Mouse (Mus musculus) intestine, postnatal 0 days (tissue): ENCODE measurements around the gene Hspa4. TPM values are rescaled to one million over a fixed set of nuclear protein-coding genes. Genes with fewer than 3 reads are reported as not detected.

ENCODE experiments used
- ATAC-seq: fragments of 200-750 bp; cut with Nextera tagmentation; 2 replicates; pipeline ENCODE4 v1.8.0; 2017; ENCODE audit warnings: mild to moderate bottlenecking, moderate TSS enrichment, moderate library complexity
- H3K27ac ChIP-seq: fragments of 300-500 bp; sonication (generic); 2 replicates; pipeline ENCODE4 v1.5.1; 2014; ENCODE audit warnings: mild to moderate bottlenecking, low read depth, low read length, moderate library complexity
- H3K27me3 ChIP-seq: fragments of 300-500 bp; sonication (generic); replicated peaks from 2 replicates; pipeline ENCODE4 v1.6.1; 2014; ENCODE audit warnings: low read length, mixed read lengths; ENCODE audit not compliant: control insufficient read depth, insufficient read depth
- H3K36me3 ChIP-seq: fragments of 300-500 bp; sonication (generic); 2 replicates; pipeline ENCODE4 v1.6.1; 2014; ENCODE audit warnings: mild to moderate bottlenecking, moderate library complexity; ENCODE audit not compliant: control insufficient read depth, insufficient read depth
- H3K4me1 ChIP-seq: fragments of 300-500 bp; sonication (generic); replicated peaks from 2 replicates; pipeline ENCODE4 v1.6.1; 2014; ENCODE audit warnings: antibody characterized with exemption, low read length, mixed read lengths; ENCODE audit not compliant: control insufficient read depth, insufficient read depth
- H3K4me2 ChIP-seq: fragments of 300-500 bp; sonication (generic); replicated peaks from 2 replicates; pipeline ENCODE4 v1.6.1; 2014; ENCODE audit warnings: low read depth, mild to moderate bottlenecking, moderate library complexity
- H3K4me3 ChIP-seq: fragments of 300-500 bp; sonication (generic); 2 replicates; pipeline ENCODE4 v1.5.1; 2014; ENCODE audit warnings: low read depth, low read length
- H3K9ac ChIP-seq: fragments of 300-500 bp; sonication (generic); 2 replicates; pipeline ENCODE4 v1.6.1; 2014; ENCODE audit warnings: mild to moderate bottlenecking, low read depth, low read length
- H3K9me3 ChIP-seq: fragments of 300-500 bp; sonication (generic); 2 replicates; pipeline ENCODE4 v1.6.1; 2016; ENCODE audit warnings: mixed run types; ENCODE audit not compliant: control insufficient read depth
- CTCF ChIP-seq: sonication (generic); IDR thresholded peaks from 2 replicates; pipeline ENCODE4 v1.5.1; 2016; ENCODE audit warnings: low read depth, mild to moderate bottlenecking, control low read depth, antibody characterized with exemption, moderate library complexity
- WGBS: fragments of 180-500 bp; shearing (Covaris S2); extraction: QIAGEN DNeasy Blood & Tissue Kit; methylation state at CpG from one replicate; pipeline ENCODE4 v1.1.7; 2014; 5-methylcytosine and 5-hydroxymethylcytosine counted together
- polyA plus RNA-seq: library from polyadenylated mRNA; unstranded; fragments of >200 nt; fragmentation: Nextera tagmentation; extraction: Ambion mirVana; gene quantifications from 2 replicates; pipeline ENCODE4 v1.2.1, GENCODE M21; 2015

Gene Hspa4
- polyA plus RNA-seq, 1 experiment from 2014 or later: 65.8 TPM

GRCm38 (mm10) chr11:53249686-53250085 lies 50.6 kb downstream of the Hspa4 start:
- TF ChIP-seq CTCF: no peak
- Histone ChIP-seq H3K36me3 (no peaks in the 10 kb centered on the region), H3K9me3 (no peaks in the 10 kb centered on the region), H3K9ac (no peak overlapping the region), H3K4me1 (peaks cover 6% of the 10 kb centered on the region; the same call in 1 of the 2 replicates), H3K27ac (no peak overlapping the region), H3K4me3 (no peak overlapping the region), H3K4me2 (no peak overlapping the region), H3K27me3 (no peaks in the 10 kb centered on the region)
- 68% methylated on average over 5 of the region's 5 CpGs for WGBS
- no peak for ATAC-seq

- no peak for TF ChIP-seq CTCF
- peaks cover 6% of the 10 kb centered on the region; the same call in 1 of the 2 replicates for H3K4me1 ChIP-seq
- no peak overlapping the region for H3K9ac ChIP-seq
- no peak overlapping the region for H3K27ac ChIP-seq
- H3K9me3 ChIP-seq: no peaks in the 10 kb centered on the region
- 72% methylated on average over 2 of the region's 2 CpGs for WGBS
- H3K27me3 ChIP-seq: no peaks in the 10 kb centered on the region
- ATAC-seq: no peak
- H3K36me3 ChIP-seq: no peaks in the 10 kb centered on the region
- no peak overlapping the region for H3K4me3 ChIP-seq
- H3K4me2 ChIP-seq: no peak overlapping the region
Observed at GRCm38 (mm10) chr11:53245561-53245960, 54.7 kb downstream of the Hspa4 start.

- Histone ChIP-seq H3K27me3 (no peaks in the 10 kb centered on the region), H3K4me2 (no peak overlapping the region), H3K4me1 (no peaks in the 10 kb centered on the region), H3K36me3 (no peaks in the 10 kb centered on the region), H3K27ac (no peak overlapping the region), H3K9me3 (no peaks in the 10 kb centered on the region), H3K4me3 (no peak overlapping the region), H3K9ac (no peak overlapping the region)
- 45% methylated on average over 11 of the region's 11 CpGs for WGBS
- no peak for ATAC-seq
- peak; percentile 80 for TF ChIP-seq CTCF
Observed at GRCm38 (mm10) chr11:53243199-53243598, 57.1 kb downstream of the Hspa4 start.

GRCm38 (mm10) chr11:53233590-53233989 lies 66.7 kb downstream of the Hspa4 start:
- H3K9me3 ChIP-seq: 0 out of 2 replicates have a peak, but pooled peaks cover 3% of the 10 kb centered on the region
- no peak overlapping the region for H3K9ac ChIP-seq
- WGBS: 55% methylated on average over 9 of the region's 9 CpGs
- no peak overlapping the region for H3K4me2 ChIP-seq
- no peak overlapping the region for H3K27ac ChIP-seq
- H3K4me3 ChIP-seq: no peak overlapping the region
- TF ChIP-seq CTCF: no peak
- no peaks in the 10 kb centered on the region for H3K4me1 ChIP-seq
- H3K27me3 ChIP-seq: no peaks in the 10 kb centered on the region
- ATAC-seq: no peak
- no peaks in the 10 kb centered on the region for H3K36me3 ChIP-seq

GRCm38 (mm10) chr11:53231836-53232235 lies 68.4 kb downstream of the Hspa4 start:
- WGBS: 87% methylated on average over 5 of the region's 5 CpGs

GRCm38 (mm10) chr11:53229011-53229410 lies 71.2 kb downstream of the Hspa4 start:
- no peak for ATAC-seq
- no peaks in the 10 kb centered on the region for H3K27me3 ChIP-seq
- TF ChIP-seq CTCF: no peak
- H3K27ac ChIP-seq: no peak overlapping the region
- H3K4me1 ChIP-seq: no peaks in the 10 kb centered on the region
- H3K9me3 ChIP-seq: no peaks in the 10 kb centered on the region
- H3K9ac ChIP-seq: no peak overlapping the region
- no peaks in the 10 kb centered on the region for H3K36me3 ChIP-seq
- WGBS: 81% methylated on average over 3 of the region's 3 CpGs
- no peak overlapping the region for H3K4me2 ChIP-seq
- H3K4me3 ChIP-seq: no peak overlapping the region

More at GRCm38 (mm10) chr11:53231836-53232235, 68.4 kb downstream of the Hspa4 start:
- H3K36me3 ChIP-seq: no peaks in the 10 kb centered on the region
- H3K4me2 ChIP-seq: no peak overlapping the region
- H3K9me3 ChIP-seq: no peaks in the 10 kb centered on the region
- no peak overlapping the region for H3K27ac ChIP-seq
- TF ChIP-seq CTCF: no peak
- no peak overlapping the region for H3K9ac ChIP-seq
- ATAC-seq: no peak
- no peaks in the 10 kb centered on the region for H3K27me3 ChIP-seq
- H3K4me3 ChIP-seq: no peak overlapping the region
- H3K4me1 ChIP-seq: no peaks in the 10 kb centered on the region

GRCm38 (mm10) chr11:53210876-53211275 lies 89.4 kb downstream of the Hspa4 start:
- 77% methylated on average over 9 of the region's 9 CpGs for WGBS
- Histone ChIP-seq H3K9ac (no peak overlapping the region), H3K27ac (no peak overlapping the region), H3K9me3 (no peaks in the 10 kb centered on the region), H3K4me1 (no peaks in the 10 kb centered on the region), H3K36me3 (no peaks in the 10 kb centered on the region), H3K4me3 (no peak overlapping the region), H3K4me2 (no peak overlapping the region), H3K27me3 (no peaks in the 10 kb centered on the region)
- no peak for TF ChIP-seq CTCF
- no peak for ATAC-seq

Other genes with a start within 250 kb of the Hspa4 start
- gene Zcchc10, start 24.2 kb upstream of the Hspa4 start, polyA plus RNA-seq: 10.1 and 10.8 TPM in 2 replicates
- 19.0 and 23.6 TPM in 2 replicates for gene Aff4, start 50.4 kb upstream of the Hspa4 start, polyA plus RNA-seq
- gene Leap2, start 122.7 kb upstream of the Hspa4 start, polyA plus RNA-seq: 1,325 and 1,459 TPM in 2 replicates
- 2,040 and 2,166 TPM in 2 replicates for gene Uqcrq, start 130.4 kb upstream of the Hspa4 start, polyA plus RNA-seq
- 5.5 and 5.6 TPM in 2 replicates for gene Gdf9, start 130.6 kb upstream of the Hspa4 start, polyA plus RNA-seq
- gene Gm10447, start 156.7 kb upstream of the Hspa4 start, polyA plus RNA-seq: 0.12 and 0.23 TPM in 2 replicates
- gene Shroom1, start 156.7 kb upstream of the Hspa4 start, polyA plus RNA-seq: 3.0 and 3.7 TPM in 2 replicates
- not detected in 2 replicates for gene Gm9837, start 170.0 kb upstream of the Hspa4 start, polyA plus RNA-seq
- not detected in 2 replicates for gene Gm9945, start 179.7 kb upstream of the Hspa4 start, polyA plus RNA-seq
- 1.1 and 1.5 TPM in 2 replicates for gene Sowaha, start 179.8 kb upstream of the Hspa4 start, polyA plus RNA-seq
- 10.0 and 10.5 TPM in 2 replicates for gene Sept8, start 218.8 kb upstream of the Hspa4 start, polyA plus RNA-seq